Mouse (Mus musculus) spleen, postnatal 10 days (tissue): ENCODE measurements at regions not wholly inside any gene's neighbourhood (a gene's known extent, or its start where the extent isn't known, plus 50 kb on each side); places are given as distances from the start of the nearest gene placed in this dataset.

Experiments used
- DNase-seq, 2 experiments: peaks; one replicate each; pipeline ENCODE4 v3.0.0; 2021 to 2022; ENCODE audit warnings: low spot score in 2 of 2

- DNase-seq = no peak
These were observed 453.6 kb downstream of the Etnk1 start for GRCm38 (mm10) chr6:143620583-143620982.

GRCm38 (mm10) chr6:143622161-143622560 is 455.1 kb downstream of the Etnk1 start:
- DNase-seq = no peak

- DNase-seq = no peak
These were observed 457.9 kb downstream of the Etnk1 start for GRCm38 (mm10) chr6:143624901-143625300.

GRCm38 (mm10) chr6:143631581-143631980 is 464.6 kb downstream of the Etnk1 start:
- DNase-seq = no peak

- no peak for DNase-seq
These were observed 466.7 kb downstream of the Etnk1 start for GRCm38 (mm10) chr6:143633710-143634109.

GRCm38 (mm10) chr6:143634334-143634733 is 467.3 kb downstream of the Etnk1 start:
- DNase-seq = no peak

- no peak for DNase-seq
These were observed 468.0 kb downstream of the Etnk1 start for GRCm38 (mm10) chr6:143635043-143635442.

- no peak for DNase-seq
These were observed 473.6 kb downstream of the Etnk1 start for GRCm38 (mm10) chr6:143640652-143641051.

- DNase-seq = no peak
These were observed 475.0 kb downstream of the Etnk1 start for GRCm38 (mm10) chr6:143642052-143642451.

GRCm38 (mm10) chr6:143645989-143646388 is 479.0 kb downstream of the Etnk1 start:
- DNase-seq = no peak

- no peak for DNase-seq
These were observed 481.5 kb downstream of the Etnk1 start for GRCm38 (mm10) chr6:143648501-143648900.

- no peak for DNase-seq
These were observed 489.6 kb downstream of the Etnk1 start for GRCm38 (mm10) chr6:143656576-143656975.

- DNase-seq = no peak
These were observed 493.8 kb downstream of the Etnk1 start for GRCm38 (mm10) chr6:143660837-143661236.

GRCm38 (mm10) chr6:143663306-143663705 is 496.3 kb downstream of the Etnk1 start:
- no peak for DNase-seq

GRCm38 (mm10) chr6:143665374-143665773 is 498.4 kb downstream of the Etnk1 start:
- DNase-seq = no peak

- no peak for DNase-seq
These were observed 501.5 kb downstream of the Etnk1 start for GRCm38 (mm10) chr6:143668551-143668950.

GRCm38 (mm10) chr6:143669446-143670130 is 502.6 kb downstream of the Etnk1 start:
- DNase-seq = no peak

GRCm38 (mm10) chr6:143690131-143690530 is 523.1 kb downstream of the Etnk1 start:
- no peak for DNase-seq

GRCm38 (mm10) chr6:143690866-143691265 is 523.8 kb downstream of the Etnk1 start:
- no peak for DNase-seq

GRCm38 (mm10) chr6:143697997-143698396 is 531.0 kb downstream of the Etnk1 start:
- DNase-seq = no peak

GRCm38 (mm10) chr6:143703984-143704383 is 537.0 kb downstream of the Etnk1 start:
- no peak for DNase-seq

GRCm38 (mm10) chr6:143706451-143706850 is 539.4 kb downstream of the Etnk1 start:
- DNase-seq = no peak

- no peak for DNase-seq
These were observed 547.4 kb downstream of the Etnk1 start for GRCm38 (mm10) chr6:143714461-143714860.

- DNase-seq = no peak
These were observed 583.1 kb downstream of the Etnk1 start for GRCm38 (mm10) chr6:143750074-143750473.
